Mouse (Mus musculus): ENCODE results near the gene Bora. TPM values are rescaled to one million over a fixed set of nuclear protein-coding genes. Genes with fewer than 3 reads are reported as not detected.
"Not testable (repeated sequence)": the region's sequence is repeated elsewhere in the genome, so short reads cannot be mapped to it uniquely, and the experiment has no call there.

The Bora gene
- polyA plus RNA-seq, 1 experiment from 2014 or later, result 77.7 TPM

DNA sequence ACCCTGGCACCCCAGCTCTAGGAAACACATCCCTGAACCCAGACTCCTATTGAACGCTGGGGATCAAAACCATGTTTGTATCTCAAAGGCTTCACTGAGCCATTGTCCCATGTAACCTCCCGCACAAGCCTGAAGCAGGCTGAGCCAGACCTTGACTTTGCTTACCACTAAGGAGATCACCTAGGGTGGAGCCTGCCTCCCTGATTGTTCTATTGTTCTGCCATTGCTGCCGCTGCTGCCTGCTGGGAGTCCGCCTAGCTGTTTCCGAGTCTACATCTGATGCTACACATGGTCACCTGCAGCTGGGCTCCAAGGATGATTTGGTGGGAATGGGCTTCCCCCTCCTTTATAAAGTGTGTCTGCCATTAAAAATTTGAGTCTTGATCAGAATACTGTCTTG, 6.7 kb upstream of the Bora start:
- not testable (repeated sequence) for H3K4me3 ChIP-seq (replicated peaks); H3K9me3 ChIP-seq; H3K9ac ChIP-seq; H3K4me2 ChIP-seq; H3K27me3 ChIP-seq; H3K27ac ChIP-seq; ATAC-seq (ENCODE audit: low FRiP score); H3K4me1 ChIP-seq
- 56% methylated on average over 5 of the region's 5 CpGs for WGBS
- peaks cover 21% of the 10 kb centered on the region for H3K36me3 ChIP-seq (replicated peaks)

GRCm38 (mm10) chr14:99041416-99041815, 4.6 kb upstream of the Bora start:
- 79% methylated on average over 4 of the region's 4 CpGs for WGBS
- Histone ChIP-seq H3K36me3 (replicated peaks) (peaks cover 13% of the 10 kb centered on the region), H3K9ac (no peak overlapping the region), H3K9me3 (no peaks in the 10 kb centered on the region), H3K4me2 (no peak overlapping the region), H3K27me3 (no peaks in the 10 kb centered on the region), H3K27ac (no peak overlapping the region), H3K4me1 (peaks cover 17% of the 10 kb centered on the region), H3K4me3 (replicated peaks) (no peak overlapping the region)
- ATAC-seq (ENCODE audit: low FRiP score), result no peak

GRCm38 (mm10) chr14:99043499-99043898, 2.5 kb upstream of the Bora start:
- Histone ChIP-seq H3K4me3 (replicated peaks) (0 out of 2 replicates have a peak overlapping the region, but pooled peaks have one; percentile 87), H3K27ac (0 out of 2 replicates have a peak overlapping the region, but pooled peaks have one; percentile 19)
- ATAC-seq (ENCODE audit: low FRiP score), result no peak

DNA sequence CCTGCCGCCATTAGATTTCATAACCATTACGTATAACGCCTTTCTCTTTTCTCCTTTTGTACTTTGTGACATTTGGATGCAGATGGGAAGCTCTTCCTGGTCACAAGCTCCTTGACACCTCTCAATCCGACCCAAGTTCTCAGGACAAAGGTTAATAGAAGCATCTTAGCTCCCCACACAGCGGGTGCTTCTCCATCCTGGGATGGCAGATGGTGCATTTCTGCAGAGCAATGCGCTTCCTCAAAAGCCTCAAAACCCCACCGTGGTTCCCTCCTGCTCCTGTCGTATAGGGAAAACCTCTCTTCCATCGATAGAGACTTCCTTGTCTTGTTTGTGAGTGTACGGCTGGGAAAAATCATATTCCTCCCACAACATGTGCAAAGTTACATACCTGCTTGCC, 1.9 kb upstream of the Bora start:
- H3K4me2 ChIP-seq, result peak overlapping the region; percentile 73
- H3K27me3 ChIP-seq, result no peaks in the 10 kb centered on the region
- H3K4me1 ChIP-seq, result peaks cover 23% of the 10 kb centered on the region
- H3K27ac ChIP-seq, result 0 out of 2 replicates have a peak overlapping the region, but pooled peaks have one; percentile 19
- 0 out of 2 replicates have a peak, but pooled peaks cover under 1% of the 10 kb centered on the region for H3K36me3 ChIP-seq (replicated peaks)
- ATAC-seq (ENCODE audit: low FRiP score), result no peak
- H3K9ac ChIP-seq, result peak overlapping the region; percentile 80
- H3K4me3 ChIP-seq (replicated peaks), result peak overlapping the region; percentile 87
- H3K9me3 ChIP-seq, result no peaks in the 10 kb centered on the region
- WGBS, result 31% methylated on average over 10 of the region's 10 CpGs

More at GRCm38 (mm10) chr14:99043499-99043898, 2.5 kb upstream of the Bora start:
- no peaks in the 10 kb centered on the region for H3K9me3 ChIP-seq
- H3K4me1 ChIP-seq, result peaks cover 22% of the 10 kb centered on the region
- no peaks in the 10 kb centered on the region for H3K27me3 ChIP-seq
- 0 out of 2 replicates have a peak, but pooled peaks cover 5% of the 10 kb centered on the region for H3K36me3 ChIP-seq (replicated peaks)
- H3K4me2 ChIP-seq, result peak overlapping the region; percentile 73
- WGBS, result 31% methylated on average over 1 of the region's 1 CpGs
- 0 out of 2 replicates have a peak overlapping the region, but pooled peaks have one; percentile 80 for H3K9ac ChIP-seq

- peaks cover 23% of the 10 kb centered on the region for H3K4me1 ChIP-seq
- no peak overlapping the region for H3K27ac ChIP-seq
- no peaks in the 10 kb centered on the region for H3K36me3 ChIP-seq (replicated peaks)
- peak overlapping the region; percentile 87 for H3K4me3 ChIP-seq (replicated peaks)
- no peaks in the 10 kb centered on the region for H3K27me3 ChIP-seq
- H3K9ac ChIP-seq, result peak overlapping the region; percentile 80
- ATAC-seq (ENCODE audit: low FRiP score), result no peak
- H3K4me2 ChIP-seq, result peak overlapping the region; percentile 73
- no peaks in the 10 kb centered on the region for H3K9me3 ChIP-seq
- 6% methylated on average over 5 of the region's 5 CpGs for WGBS
Measured at GRCm38 (mm10) chr14:99044718-99045117, 1.3 kb upstream of the Bora start.

DNA sequence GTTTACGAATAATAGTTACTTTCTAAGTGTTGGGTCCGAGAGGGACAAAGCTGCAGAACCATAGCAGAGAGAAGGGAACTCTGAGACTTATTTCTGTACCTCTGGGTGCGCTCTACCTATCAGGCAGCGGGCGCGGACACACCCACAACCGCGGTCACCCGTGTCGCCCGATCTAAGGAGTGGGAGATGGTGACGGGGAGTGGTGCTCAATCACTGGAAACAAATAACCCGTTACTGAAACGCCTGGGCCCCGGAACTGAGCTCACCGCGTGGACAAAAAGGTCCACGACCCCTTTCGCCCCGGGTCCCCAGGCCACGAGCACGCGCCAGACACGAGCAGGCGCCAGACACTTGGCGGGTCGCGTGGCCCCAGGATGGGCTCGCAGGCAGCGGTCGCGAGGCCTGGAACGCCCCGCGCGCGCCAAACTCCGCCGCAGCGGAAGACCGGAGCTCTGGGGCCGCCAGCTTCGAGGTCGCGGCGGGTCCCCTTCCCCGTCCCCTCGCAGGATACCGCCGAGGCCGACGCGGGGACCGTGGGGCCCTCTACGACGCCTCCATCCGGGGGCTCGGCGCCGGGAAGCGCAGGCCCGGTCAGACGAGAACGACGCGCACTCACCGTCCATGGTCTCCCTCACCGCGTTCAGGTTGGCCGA, 518 bp upstream of the Bora start:
- peak; percentile 44 for ATAC-seq (ENCODE audit: low FRiP score)
- Histone ChIP-seq H3K36me3 (replicated peaks) (no peaks in the 10 kb centered on the region; the same call in 1 of the 2 replicates), H3K9ac (peak overlapping the region; percentile 80), H3K4me1 (peaks cover 23% of the 10 kb centered on the region), H3K27me3 (no peaks in the 10 kb centered on the region), H3K9me3 (no peaks in the 10 kb centered on the region), H3K4me2 (peak overlapping the region; percentile 73), H3K4me3 (replicated peaks) (peak overlapping the region; percentile 87), H3K27ac (peak overlapping the region; percentile 82)
- under 1% methylated on average over 67 of the region's 70 CpGs for WGBS

- WGBS, result 1% methylated on average over 15 of the region's 15 CpGs
- ATAC-seq (ENCODE audit: low FRiP score), result no peak; the same call in 1 of the 2 replicates
- peak overlapping the region; percentile 65 for H3K4me2 ChIP-seq
Measured at GRCm38 (mm10) chr14:99046782-99047181, 760 bp downstream of the Bora start.

GRCm38 (mm10) chr14:99058959-99059586, 13.1 kb downstream of the Bora start:
- Histone ChIP-seq H3K9ac (no peak overlapping the region), H3K4me3 (replicated peaks) (no peak overlapping the region), H3K4me2 (no peak overlapping the region), H3K9me3 (no peaks in the 10 kb centered on the region), H3K36me3 (replicated peaks) (peaks cover 47% of the 10 kb centered on the region), H3K27ac (no peak overlapping the region), H3K27me3 (no peaks in the 10 kb centered on the region), H3K4me1 (no peaks in the 10 kb centered on the region)
- WGBS, result 92% methylated on average over 7 of the region's 7 CpGs
- no peak for ATAC-seq (ENCODE audit: low FRiP score)

More at GRCm38 (mm10) chr14:99046782-99047181, 760 bp downstream of the Bora start:
- Histone ChIP-seq H3K36me3 (replicated peaks) (no peaks in the 10 kb centered on the region; the same call in 1 of the 2 replicates), H3K4me3 (replicated peaks) (peak overlapping the region; percentile 87), H3K9me3 (no peaks in the 10 kb centered on the region), H3K4me1 (peaks cover 23% of the 10 kb centered on the region), H3K9ac (peak overlapping the region; percentile 80), H3K27ac (peak overlapping the region; percentile 68; the same call in 1 of the 2 replicates), H3K27me3 (no peaks in the 10 kb centered on the region)

GRCm38 (mm10) chr14:99060616-99061015, 14.6 kb downstream of the Bora start:
- Histone ChIP-seq H3K27me3 (no peaks in the 10 kb centered on the region), H3K9ac (no peak overlapping the region), H3K36me3 (replicated peaks) (peaks cover 48% of the 10 kb centered on the region), H3K4me1 (no peaks in the 10 kb centered on the region), H3K27ac (no peak overlapping the region), H3K4me3 (replicated peaks) (no peak overlapping the region), H3K9me3 (no peaks in the 10 kb centered on the region), H3K4me2 (no peak overlapping the region)
- 94% methylated on average over 12 of the region's 12 CpGs for WGBS
- no peak for ATAC-seq (ENCODE audit: low FRiP score)

DNA sequence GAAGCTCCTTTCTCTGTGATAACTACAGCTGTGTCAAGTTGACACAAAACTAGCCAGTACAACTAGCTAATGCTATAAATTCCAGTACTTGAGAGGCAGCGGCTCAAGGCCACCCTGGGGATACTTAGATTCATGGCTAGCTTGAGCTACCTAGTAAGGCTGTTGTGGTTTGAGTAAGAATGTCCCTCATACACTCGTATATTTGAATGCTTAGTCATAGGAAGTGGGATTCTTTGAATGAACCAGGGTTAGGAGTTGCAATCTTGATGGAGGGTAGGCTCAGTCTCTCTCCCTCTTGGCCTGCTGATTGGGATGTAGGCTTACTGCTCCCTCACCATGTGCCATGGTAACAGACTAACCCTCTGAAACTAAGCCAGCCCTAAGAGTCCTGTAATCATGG, 17.1 kb downstream of the Bora start:
- Histone ChIP-seq H3K27ac (no peak overlapping the region), H3K4me1 (no peaks in the 10 kb centered on the region), H3K36me3 (replicated peaks) (peaks cover 45% of the 10 kb centered on the region), H3K27me3 (no peaks in the 10 kb centered on the region), H3K4me2 (no peak overlapping the region), H3K9ac (no peak overlapping the region), H3K4me3 (replicated peaks) (no peak overlapping the region), H3K9me3 (no peaks in the 10 kb centered on the region)
- no peak for ATAC-seq (ENCODE audit: low FRiP score)
- 97% methylated on average over 2 of the region's 2 CpGs for WGBS

DNA sequence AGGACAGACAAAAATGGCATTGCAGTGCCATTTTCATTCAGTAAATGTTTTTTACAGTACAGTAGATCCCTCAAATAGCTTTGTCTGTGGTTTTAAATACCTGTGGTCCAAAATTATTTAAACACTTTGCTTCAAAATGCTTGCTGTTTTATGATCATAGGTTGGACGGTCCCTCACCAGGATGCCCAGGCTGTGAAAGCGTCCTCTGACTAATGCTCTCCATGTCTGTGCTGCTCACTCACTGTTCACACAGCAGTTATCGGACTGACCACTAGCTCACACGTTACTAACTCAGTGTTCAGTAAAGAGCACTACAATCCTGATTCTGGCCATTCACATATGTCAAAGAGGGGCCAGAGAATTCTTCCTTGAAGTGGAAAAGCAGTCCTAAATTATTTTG, 25.1 kb downstream of the Bora start:
- Histone ChIP-seq H3K36me3 (replicated peaks) (peaks cover 40% of the 10 kb centered on the region), H3K9ac (no peak overlapping the region)
- ATAC-seq (ENCODE audit: low FRiP score), result no peak

DNA sequence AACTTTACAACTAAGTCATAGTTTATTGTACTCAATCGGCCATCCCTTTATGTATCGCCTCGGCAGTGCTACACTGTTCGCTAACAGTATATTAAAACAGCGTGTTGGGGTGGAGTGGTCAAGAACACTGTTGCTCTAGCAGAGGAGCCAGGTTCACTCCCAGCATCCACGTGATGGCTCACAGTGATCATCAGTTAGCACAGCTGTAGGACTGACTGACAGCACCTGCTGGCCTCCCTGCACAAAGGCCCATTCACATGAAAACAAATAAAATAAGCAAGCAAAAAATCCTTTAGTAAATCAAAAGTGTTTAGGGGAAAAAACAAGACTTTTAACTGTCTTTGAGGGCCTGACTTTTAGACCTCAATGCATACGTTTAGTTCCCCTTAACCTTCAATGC, 42.9 kb downstream of the Bora start:
- ATAC-seq (ENCODE audit: low FRiP score), result no peak
- Histone ChIP-seq H3K36me3 (replicated peaks) (peaks cover 63% of the 10 kb centered on the region), H3K9ac (no peak overlapping the region), H3K9me3 (no peaks in the 10 kb centered on the region), H3K4me1 (no peaks in the 10 kb centered on the region), H3K4me3 (replicated peaks) (no peak overlapping the region), H3K4me2 (no peak overlapping the region), H3K27ac (no peak overlapping the region), H3K27me3 (no peaks in the 10 kb centered on the region)
- 91% methylated on average over 7 of the region's 7 CpGs for WGBS

More for the DNA sequence above, 25.1 kb downstream of the Bora start:
- Histone ChIP-seq H3K9me3 (no peaks in the 10 kb centered on the region), H3K4me3 (replicated peaks) (no peak overlapping the region), H3K27me3 (no peaks in the 10 kb centered on the region), H3K4me2 (no peak overlapping the region), H3K4me1 (no peaks in the 10 kb centered on the region), H3K27ac (no peak overlapping the region)
- WGBS, result 90% methylated on average over 4 of the region's 4 CpGs

Data from forebrain, embryonic 12.5 days (tissue).